Mouse (Mus musculus) C2C12 (cell line): Measurements from ENCODE around the gene Arid5b. TPM values are rescaled to one million over a fixed set of nuclear protein-coding genes. Genes with fewer than 3 reads are reported as not detected.

Source experiments
- H3K27me3 ChIP-seq: one replicate; pipeline ENCODE4 v1.6.1; 2011; ENCODE audit not compliant: control insufficient read depth, insufficient read depth, insufficient read length
- H3K36me3 ChIP-seq: one replicate; pipeline ENCODE4 v1.6.1; 2011; ENCODE audit not compliant: control insufficient read depth, insufficient read depth
- H3K4me3 ChIP-seq: one replicate; pipeline ENCODE4 v1.5.1; 2011; ENCODE audit warnings: mild to moderate bottlenecking, control low read depth; ENCODE audit not compliant: poor library complexity, insufficient read depth, severe bottlenecking
- H3K79me2 ChIP-seq: one replicate; pipeline ENCODE4 v1.6.1; 2011; ENCODE audit not compliant: control insufficient read depth, insufficient read depth
- H3K79me3 ChIP-seq: one replicate; pipeline ENCODE4 v1.6.1; 2011; ENCODE audit warnings: low read depth, control low read depth
- H3ac ChIP-seq: one replicate; pipeline ENCODE3; 2011; ENCODE audit warnings: low read depth; ENCODE audit not compliant: control insufficient read depth, insufficient read length
- CEBPB ChIP-seq: IDR thresholded peaks from one replicate; pipeline ENCODE4 v1.6.1; 2011; ENCODE audit warnings: low read depth, mild to moderate bottlenecking, control low read depth, moderate library complexity
- CTCF ChIP-seq: IDR thresholded peaks from one replicate; pipeline ENCODE4 v1.5.1; 2011; ENCODE audit not compliant: control insufficient read depth, insufficient read depth, insufficient read length
- FOSL1 ChIP-seq: IDR thresholded peaks from one replicate; pipeline ENCODE4 v1.8.0; 2011; ENCODE audit warnings: mild to moderate bottlenecking, low read length; ENCODE audit not compliant: poor library complexity, insufficient read depth, severe bottlenecking
- MAX ChIP-seq: IDR thresholded peaks from one replicate; pipeline ENCODE4 v1.6.1; 2011; ENCODE audit warnings: mild to moderate bottlenecking, control low read depth
- MYOD1 ChIP-seq: IDR thresholded peaks from one replicate; pipeline ENCODE4 v1.6.1; 2011; ENCODE audit warnings: low read depth; ENCODE audit not compliant: control insufficient read depth, insufficient read length
- MYOG ChIP-seq: IDR thresholded peaks from one replicate; pipeline ENCODE4 v1.6.1; 2011; ENCODE audit not compliant: control insufficient read depth, insufficient read length; ENCODE audit errors: extremely low read depth
- USF1 ChIP-seq: IDR thresholded peaks from one replicate; pipeline ENCODE4 v1.6.1; 2011; ENCODE audit warnings: low read depth, mild to moderate bottlenecking, control low read depth, moderate library complexity
- polyA plus RNA-seq: library from polyadenylated mRNA; unstranded; fragments of >200 nt; fragmentation: generic; extraction: Trizol; gene quantifications from one replicate; pipeline ENCODE4 v1.2.1, GENCODE M21; 2012; ENCODE audit warnings: missing spikeins

Gene Arid5b
- polyA plus RNA-seq, 1 experiment, result 6.0 TPM

DNA sequence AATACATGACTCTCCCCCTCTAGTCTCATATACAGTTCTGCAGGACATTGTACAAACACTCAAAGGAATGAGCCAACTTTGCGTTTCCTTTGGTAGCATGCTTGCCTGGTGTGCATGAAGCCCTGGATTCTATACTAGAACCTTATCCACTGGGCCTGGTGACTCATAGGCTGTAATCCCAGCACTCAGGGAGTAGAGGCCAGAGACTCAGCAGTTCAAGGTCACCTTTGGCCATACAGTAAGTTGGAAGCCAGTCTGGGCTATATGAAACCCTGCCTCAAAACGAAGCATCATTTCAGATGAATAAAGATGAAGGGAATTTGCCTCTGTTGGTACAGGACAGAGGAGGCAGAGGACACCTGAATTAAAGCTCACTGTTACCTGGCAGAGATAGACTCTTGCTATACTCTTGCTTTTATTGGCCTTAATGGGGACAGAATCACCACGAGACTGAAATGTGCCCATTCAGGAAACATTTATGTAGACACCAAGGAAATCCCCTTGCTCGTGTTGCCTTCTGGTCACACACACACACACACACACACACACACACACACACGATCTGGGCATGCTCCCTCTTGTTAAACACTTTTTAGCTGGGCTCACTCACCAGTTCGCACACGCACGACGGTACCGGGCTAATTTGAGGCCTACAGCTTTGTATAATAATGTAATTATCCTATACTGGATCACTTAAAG, 21.0 kb downstream of the Arid5b start:
- peaks cover 4% of the 10 kb centered on the region for H3K79me3 ChIP-seq
- no peak for TF ChIP-seq USF1
- no peak for TF ChIP-seq CEBPB
- TF ChIP-seq MAX, result no peak
- no peak for TF ChIP-seq CTCF
- TF ChIP-seq MYOG, result no peak
- no peak for TF ChIP-seq FOSL1
- TF ChIP-seq MYOD1, result no peak
- H3ac ChIP-seq, result no peak overlapping the region
- peaks cover 38% of the 10 kb centered on the region for H3K79me2 ChIP-seq
- peaks cover 31% of the 10 kb centered on the region for H3K36me3 ChIP-seq
- H3K27me3 ChIP-seq, result no peaks in the 10 kb centered on the region
- H3K4me3 ChIP-seq, result no peak overlapping the region

DNA sequence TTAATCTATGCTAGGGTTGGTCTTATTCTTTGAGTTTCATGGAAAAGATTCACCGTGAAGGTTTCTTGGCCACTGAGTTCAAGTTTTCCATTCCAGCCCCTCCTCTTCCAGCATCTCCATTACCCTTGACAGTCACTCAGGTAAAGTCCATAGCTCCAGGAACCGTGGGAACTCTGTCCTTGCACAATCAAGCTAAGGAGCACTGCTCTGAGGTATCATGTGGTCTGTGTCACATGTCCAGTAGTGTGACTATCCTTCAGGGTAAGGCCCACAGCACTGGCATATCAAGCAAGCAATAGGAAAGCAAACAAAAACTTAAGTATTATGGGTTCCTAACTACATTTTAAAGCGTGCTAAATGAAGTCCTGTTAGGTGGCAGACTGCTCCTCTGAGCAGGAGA, 22.4 kb downstream of the Arid5b start:
- H3ac ChIP-seq, result no peak overlapping the region
- TF ChIP-seq MYOD1 (no peak), FOSL1 (no peak), CTCF (no peak), MAX (no peak), MYOG (no peak), USF1 (no peak), CEBPB (no peak)
- peaks cover 36% of the 10 kb centered on the region for H3K36me3 ChIP-seq
- H3K79me2 ChIP-seq, result peaks cover 47% of the 10 kb centered on the region
- peaks cover 9% of the 10 kb centered on the region for H3K79me3 ChIP-seq
- H3K27me3 ChIP-seq, result no peaks in the 10 kb centered on the region
- H3K4me3 ChIP-seq, result no peak overlapping the region

- Histone ChIP-seq H3K27me3 (no peaks in the 10 kb centered on the region), H3K79me2 (peaks cover 57% of the 10 kb centered on the region), H3ac (no peak overlapping the region), H3K36me3 (peaks cover 21% of the 10 kb centered on the region), H3K4me3 (no peak overlapping the region), H3K79me3 (peaks cover 15% of the 10 kb centered on the region)
- no peak for TF ChIP-seq MAX
- TF ChIP-seq FOSL1, result no peak
- no peak for TF ChIP-seq CTCF
- TF ChIP-seq MYOG, result no peak
- TF ChIP-seq MYOD1, result no peak
- TF ChIP-seq CEBPB, result no peak
- no peak for TF ChIP-seq USF1
Observed at GRCm38 (mm10) chr10:68253452-68254117, 25.0 kb downstream of the Arid5b start.

GRCm38 (mm10) chr10:68252650-68253049, 25.9 kb downstream of the Arid5b start:
- TF ChIP-seq MYOG (no peak), CTCF (no peak), MAX (no peak), USF1 (no peak), FOSL1 (no peak), CEBPB (no peak), MYOD1 (no peak)
- Histone ChIP-seq H3K79me2 (peaks cover 65% of the 10 kb centered on the region), H3K79me3 (peaks cover 15% of the 10 kb centered on the region), H3ac (no peak overlapping the region), H3K27me3 (no peaks in the 10 kb centered on the region), H3K36me3 (peaks cover 21% of the 10 kb centered on the region), H3K4me3 (no peak overlapping the region)

DNA sequence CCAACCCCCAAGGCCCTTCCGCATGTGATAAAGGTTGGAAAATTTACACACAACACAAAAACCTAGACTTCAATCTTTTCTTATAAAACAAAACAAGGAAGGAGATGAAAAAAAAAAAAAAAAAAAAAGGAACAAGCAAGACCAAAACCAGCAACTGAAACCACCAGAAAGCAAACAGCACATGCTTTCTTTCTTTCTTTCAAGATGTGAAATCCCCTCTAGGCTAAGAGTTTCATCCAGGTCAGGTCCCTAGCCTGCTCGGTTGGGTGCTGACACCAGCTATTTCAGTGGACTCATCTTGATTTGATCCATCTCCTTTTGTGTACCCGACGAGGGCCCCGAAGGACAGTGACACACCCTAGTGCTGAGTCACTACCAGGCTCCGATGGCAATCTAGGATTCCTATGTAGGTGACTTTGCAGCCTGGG, 29.2 kb downstream of the Arid5b start:
- H3K27me3 ChIP-seq, result no peaks in the 10 kb centered on the region
- no peak overlapping the region for H3ac ChIP-seq
- TF ChIP-seq FOSL1 (peak; percentile 21), MYOD1 (no peak), CEBPB (no peak)
- no peak overlapping the region for H3K4me3 ChIP-seq
- peaks cover 57% of the 10 kb centered on the region for H3K79me2 ChIP-seq
- H3K79me3 ChIP-seq, result peaks cover 15% of the 10 kb centered on the region
- peaks cover 17% of the 10 kb centered on the region for H3K36me3 ChIP-seq
